Mouse (Mus musculus) granulocyte monocyte progenitor cell, adult 5-6 weeks (primary cell): ENCODE data around the gene Gm3633. TPM values are rescaled to one million over a fixed set of nuclear protein-coding genes. Genes with fewer than 3 reads are reported as not detected.
"Not testable (repeated sequence)": the region's sequence is repeated elsewhere in the genome, so short reads cannot be mapped to it uniquely, and the experiment has no call there.

Experiments
- ATAC-seq: replicated peaks from 2 replicates; pipeline ENCODE4 v1.8.0; 2016; ENCODE audit warnings: mild to moderate bottlenecking, moderate TSS enrichment, inconsistent platforms; ENCODE audit not compliant: poor library complexity, severe bottlenecking
- total RNA-seq, 2 experiments: library from RNA; stranded (forward) in 1 of 2; stranded (reverse) in 1 of 2; fragments of 200-712, 200-1000 nt in 1 of 2; fragments of >200 nt in 1 of 2; fragmentation: Nextera tagmentation in 1 of 2; gene quantifications; 2 replicates each; pipeline ENCODE4 v1.2.3; 2014 to 2017

The Gm3633 gene
- total RNA-seq (2014; fragmentation: Nextera tagmentation) (not detected in 2 replicates), total RNA-seq (2017) (not detected in 2 replicates)

DNA sequence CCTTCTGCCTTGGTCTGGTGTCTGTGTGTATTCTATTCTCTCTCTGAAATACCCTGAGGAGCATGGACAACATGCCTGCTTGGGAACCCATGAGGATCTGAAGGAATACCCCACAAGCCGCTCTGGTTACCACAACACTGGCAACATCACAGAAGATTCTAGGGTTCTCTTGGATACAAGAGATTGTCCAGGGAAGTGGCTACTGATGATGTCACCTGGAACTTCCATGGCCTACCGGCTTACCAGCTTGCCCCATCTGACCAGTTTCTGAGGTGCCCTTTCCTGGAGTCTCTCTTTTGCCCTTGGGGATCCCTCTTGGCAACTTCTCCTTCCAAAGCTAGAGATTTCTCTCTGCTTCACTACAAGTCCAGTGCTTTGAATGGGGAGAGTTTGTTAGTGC lies at the start of gene Gm3633:
Gene Gm3633 (minus strand): TSS at position 101 of the 400 bp plus-strand sequence.
- ATAC-seq: not testable (repeated sequence)

DNA sequence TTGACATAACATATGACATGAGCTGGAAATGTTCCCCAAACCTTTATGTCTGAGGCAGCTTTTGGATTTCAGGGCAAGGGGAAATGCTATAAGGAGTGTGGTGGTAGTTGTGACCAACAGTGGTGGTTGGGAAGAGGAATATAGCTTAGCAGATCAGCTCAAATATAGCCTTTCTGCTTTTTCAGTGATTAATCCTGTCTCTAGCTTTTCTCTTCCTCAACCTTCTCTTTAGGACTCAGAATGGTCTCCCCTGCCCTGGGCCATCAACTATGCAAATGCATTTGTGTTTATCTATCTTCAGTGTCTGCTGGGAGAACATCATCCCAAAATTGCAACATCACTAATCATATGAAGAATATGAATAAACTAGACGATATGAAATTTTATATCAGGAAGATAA lies 13.9 kb upstream of the Gm3633 start, which contains the start of gene Gm10378:
Gene Gm10378 (plus strand): TSS at position 301 of the 400 bp plus-strand sequence.
- not testable (repeated sequence) for ATAC-seq

DNA sequence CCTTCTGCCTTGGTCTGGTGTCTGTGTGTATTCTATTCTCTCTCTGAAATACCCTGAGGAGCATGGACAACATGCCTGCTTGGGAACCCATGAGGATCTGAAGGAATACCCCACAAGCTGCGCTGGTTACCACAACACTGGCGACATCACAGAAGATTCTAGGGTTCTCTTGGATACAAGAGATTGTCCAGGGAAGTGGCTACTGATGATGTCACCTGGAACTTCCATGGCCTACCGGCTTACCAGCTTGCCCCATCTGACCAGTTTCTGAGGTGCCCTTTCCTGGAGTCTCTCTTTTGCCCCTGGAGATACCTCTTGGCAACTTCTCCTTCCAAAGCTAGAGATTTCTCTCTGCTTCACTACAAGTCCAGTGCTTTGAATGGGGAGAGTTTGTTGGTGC lies 41.9 kb downstream of the Gm3633 start, which contains the start of gene Gm17124:
Gene Gm17124 (minus strand): TSS at position 101 of the 400 bp plus-strand sequence.
- ATAC-seq: not testable (repeated sequence)

Other genes starting within 250 kb of the Gm3633 start
- gene Gm8005, start 202.2 kb downstream of the Gm3633 start, total RNA-seq (2014; fragmentation: Nextera tagmentation): not detected in 2 replicates
- gene Gm8005, start 202.2 kb downstream of the Gm3633 start, total RNA-seq (2017): not detected in 2 replicates
- not detected in 2 replicates for gene Gm8011, start 178.0 kb downstream of the Gm3633 start, total RNA-seq (2014; fragmentation: Nextera tagmentation)
- not detected in 2 replicates for gene Gm8011, start 178.0 kb downstream of the Gm3633 start, total RNA-seq (2017)
- gene Gm8020, start 139.6 kb downstream of the Gm3633 start, total RNA-seq (2014; fragmentation: Nextera tagmentation): not detected in 2 replicates
- gene Gm8020, start 139.6 kb downstream of the Gm3633 start, total RNA-seq (2017): not detected in 2 replicates
- gene Gm8024, start 117.6 kb downstream of the Gm3633 start, total RNA-seq (2014; fragmentation: Nextera tagmentation): not detected in 2 replicates
- gene Gm8024, start 117.6 kb downstream of the Gm3633 start, total RNA-seq (2017): not detected in 2 replicates
- gene Gm17124, start 42.0 kb downstream of the Gm3633 start, total RNA-seq (2014; fragmentation: Nextera tagmentation): not detected in 2 replicates
- gene Gm17124, start 42.0 kb downstream of the Gm3633 start, total RNA-seq (2017): not detected in 2 replicates
- not detected in 2 replicates for gene Gm10378, start 14.0 kb upstream of the Gm3633 start, total RNA-seq (2014; fragmentation: Nextera tagmentation)
- gene Gm10378, start 14.0 kb upstream of the Gm3633 start, total RNA-seq (2017): not detected in 2 replicates
- gene Gm3015, start 126.9 kb upstream of the Gm3633 start, total RNA-seq (2014; fragmentation: Nextera tagmentation): not detected in 2 replicates
- not detected in 2 replicates for gene Gm3015, start 126.9 kb upstream of the Gm3633 start, total RNA-seq (2017)
- not detected in 2 replicates for gene Gm10377, start 156.1 kb upstream of the Gm3633 start, total RNA-seq (2014; fragmentation: Nextera tagmentation)
- gene Gm10377, start 156.1 kb upstream of the Gm3633 start, total RNA-seq (2017): not detected in 2 replicates
- not detected in 2 replicates for gene Gm21977, start 211.6 kb upstream of the Gm3633 start, total RNA-seq (2014; fragmentation: Nextera tagmentation)
- not detected in 2 replicates for gene Gm21977, start 211.6 kb upstream of the Gm3633 start, total RNA-seq (2017)